Mouse (Mus musculus) kidney, embryonic 15.5 days (tissue): ENCODE data around the gene Fam107a. TPM values are rescaled to one million over a fixed set of nuclear protein-coding genes. Genes with fewer than 3 reads are reported as not detected.
"Not testable (repeated sequence)": the region's sequence is repeated elsewhere in the genome, so short reads cannot be mapped to it uniquely, and the experiment has no call there.

Experiments used
- ATAC-seq: fragments of 200-750 bp; cut with Nextera tagmentation; replicated peaks from 2 replicates; pipeline ENCODE4 v1.8.0; 2017; ENCODE audit warnings: moderate TSS enrichment; ENCODE audit not compliant: low FRiP score
- H3K27ac ChIP-seq: fragments of 300-500 bp; sonication (generic); 2 replicates; pipeline ENCODE4 v1.5.1; 2015; ENCODE audit warnings: mild to moderate bottlenecking, inconsistent platforms
- H3K27me3 ChIP-seq: fragments of 300-500 bp; sonication (generic); 2 replicates; pipeline ENCODE4 v1.6.1; 2015; ENCODE audit warnings: inconsistent platforms
- H3K36me3 ChIP-seq: fragments of 300-500 bp; sonication (generic); 2 replicates; pipeline ENCODE4 v1.6.1; 2015; ENCODE audit warnings: inconsistent platforms
- H3K4me1 ChIP-seq: fragments of 300-500 bp; sonication (generic); 2 replicates; pipeline ENCODE4 v1.6.1; 2015; ENCODE audit warnings: inconsistent platforms
- H3K4me2 ChIP-seq: fragments of 300-500 bp; sonication (generic); 2 replicates; pipeline ENCODE4 v1.6.1; 2015; ENCODE audit warnings: moderate library complexity, mild to moderate bottlenecking, inconsistent platforms
- H3K4me3 ChIP-seq: fragments of 300-500 bp; sonication (generic); replicated peaks from 2 replicates; pipeline ENCODE4 v1.5.1; 2015; ENCODE audit warnings: mild to moderate bottlenecking, inconsistent platforms
- H3K9ac ChIP-seq: fragments of 300-500 bp; sonication (generic); 2 replicates; pipeline ENCODE4 v1.6.1; 2015; ENCODE audit warnings: mild to moderate bottlenecking, inconsistent platforms
- H3K9me3 ChIP-seq: fragments of 300-500 bp; sonication (generic); replicated peaks from 2 replicates; pipeline ENCODE4 v1.6.1; 2016; ENCODE audit warnings: inconsistent platforms
- WGBS: fragments of 180-500 bp; shearing (Covaris S2); methylation state at CpG from one replicate; pipeline ENCODE4 v1.1.7; 2015; ENCODE audit warnings: mixed read lengths; 5-methylcytosine and 5-hydroxymethylcytosine counted together
- polyA plus RNA-seq: library from polyadenylated mRNA; unstranded; fragments of >200 nt; fragmentation: Nextera tagmentation; extraction: Ambion mirVana; gene quantifications from 2 replicates; pipeline ENCODE4 v1.2.1, GENCODE M21; 2015

Fam107a gene
- polyA plus RNA-seq, 1 experiment from 2014 or later: 5.7 TPM

GRCm38 (mm10) chr14:8313877-8314276 is 3.9 kb downstream of the Fam107a start:
- Histone ChIP-seq H3K4me2 (no peak overlapping the region), H3K27me3 (peaks cover 28% of the 10 kb centered on the region), H3K36me3 (no peaks in the 10 kb centered on the region), H3K4me3 (no peak overlapping the region), H3K27ac (no peak overlapping the region), H3K9ac (no peak overlapping the region), H3K9me3 (no peaks in the 10 kb centered on the region), H3K4me1 (peaks cover 37% of the 10 kb centered on the region)
- WGBS: 31% methylated on average over 7 of the region's 7 CpGs
- no peak for ATAC-seq

- Histone ChIP-seq H3K4me2 (peak overlapping the region; percentile 30), H3K27me3 (no peaks in the 10 kb centered on the region), H3K36me3 (no peaks in the 10 kb centered on the region), H3K4me3 (no peak overlapping the region), H3K27ac (no peak overlapping the region), H3K4me1 (peaks cover 32% of the 10 kb centered on the region), H3K9me3 (no peaks in the 10 kb centered on the region), H3K9ac (no peak overlapping the region)
- 22% methylated on average over 9 of the region's 9 CpGs for WGBS
- no peak; the same call in 1 of the 2 replicates for ATAC-seq
These were observed 8.1 kb downstream of the Fam107a start for GRCm38 (mm10) chr14:8309621-8310141.

- 74% methylated on average over 3 of the region's 3 CpGs for WGBS
- Histone ChIP-seq H3K9ac (no peak overlapping the region), H3K27ac (no peak overlapping the region), H3K4me3 (no peak overlapping the region), H3K4me2 (no peak overlapping the region), H3K4me1 (peaks cover 26% of the 10 kb centered on the region), H3K27me3 (no peaks in the 10 kb centered on the region), H3K9me3 (no peaks in the 10 kb centered on the region), H3K36me3 (no peaks in the 10 kb centered on the region)
- ATAC-seq: no peak
These were observed 9.2 kb downstream of the Fam107a start for GRCm38 (mm10) chr14:8308650-8309049.

- no peak overlapping the region for H3K27ac ChIP-seq
- no peaks in the 10 kb centered on the region for H3K9me3 ChIP-seq
- H3K4me1 ChIP-seq: peaks cover 29% of the 10 kb centered on the region
- H3K4me2 ChIP-seq: no peak overlapping the region
- ATAC-seq: no peak
- H3K27me3 ChIP-seq: no peaks in the 10 kb centered on the region
- no peak overlapping the region for H3K9ac ChIP-seq
- H3K36me3 ChIP-seq: no peaks in the 10 kb centered on the region
- WGBS: 61% methylated on average over 6 of the region's 6 CpGs
- no peak overlapping the region for H3K4me3 ChIP-seq
These were observed 10.9 kb downstream of the Fam107a start for GRCm38 (mm10) chr14:8306884-8307283.

GRCm38 (mm10) chr14:8305014-8305413 is 12.8 kb downstream of the Fam107a start:
- H3K36me3 ChIP-seq: no peaks in the 10 kb centered on the region
- ATAC-seq: 0 out of 2 replicates have a peak, but pooled peaks have one; percentile 18
- no peak overlapping the region for H3K4me3 ChIP-seq
- H3K4me2 ChIP-seq: no peak overlapping the region
- WGBS: 44% methylated on average over 3 of the region's 3 CpGs
- no peak overlapping the region for H3K9ac ChIP-seq
- peaks cover 26% of the 10 kb centered on the region for H3K4me1 ChIP-seq
- no peak overlapping the region for H3K27ac ChIP-seq
- no peaks in the 10 kb centered on the region for H3K9me3 ChIP-seq
- H3K27me3 ChIP-seq: no peaks in the 10 kb centered on the region

GRCm38 (mm10) chr14:8304082-8304481 is 13.7 kb downstream of the Fam107a start:
- H3K36me3 ChIP-seq: no peaks in the 10 kb centered on the region
- no peaks in the 10 kb centered on the region for H3K27me3 ChIP-seq
- H3K4me1 ChIP-seq: peaks cover 17% of the 10 kb centered on the region; the same call in 1 of the 2 replicates
- no peak overlapping the region for H3K9ac ChIP-seq
- no peak overlapping the region for H3K4me2 ChIP-seq
- no peak overlapping the region for H3K4me3 ChIP-seq
- ATAC-seq: no peak
- H3K9me3 ChIP-seq: no peaks in the 10 kb centered on the region
- H3K27ac ChIP-seq: no peak overlapping the region

GRCm38 (mm10) chr14:8302687-8303086 is 15.1 kb downstream of the Fam107a start:
- 0 out of 2 replicates have a peak, but pooled peaks have one; percentile 12 for ATAC-seq
- H3K9ac ChIP-seq: no peak overlapping the region
- peaks cover 17% of the 10 kb centered on the region; the same call in 1 of the 2 replicates for H3K4me1 ChIP-seq
- WGBS: 15% methylated on average over 10 of the region's 10 CpGs
- no peak overlapping the region for H3K27ac ChIP-seq
- H3K4me2 ChIP-seq: peak overlapping the region; percentile 27; the same call in 1 of the 2 replicates
- no peak overlapping the region for H3K4me3 ChIP-seq
- no peaks in the 10 kb centered on the region for H3K9me3 ChIP-seq
- H3K36me3 ChIP-seq: no peaks in the 10 kb centered on the region
- no peaks in the 10 kb centered on the region for H3K27me3 ChIP-seq

- Histone ChIP-seq H3K4me2 (no peak overlapping the region), H3K36me3 (no peaks in the 10 kb centered on the region), H3K4me1 (peaks cover 8% of the 10 kb centered on the region; the same call in 1 of the 2 replicates), H3K9me3 (no peaks in the 10 kb centered on the region), H3K4me3 (no peak overlapping the region), H3K27me3 (no peaks in the 10 kb centered on the region), H3K27ac (no peak overlapping the region), H3K9ac (no peak overlapping the region)
- 25% methylated on average over 8 of the region's 8 CpGs for WGBS
- ATAC-seq: peak; percentile 46; the same call in 1 of the 2 replicates
These were observed 17.5 kb downstream of the Fam107a start for GRCm38 (mm10) chr14:8300281-8300680.

GRCm38 (mm10) chr14:8297889-8298293 is 19.9 kb downstream of the Fam107a start:
- H3K36me3 ChIP-seq: no peaks in the 10 kb centered on the region
- no peak overlapping the region for H3K9ac ChIP-seq
- ATAC-seq: no peak
- no peaks in the 10 kb centered on the region for H3K27me3 ChIP-seq
- H3K4me3 ChIP-seq: no peak overlapping the region
- no peaks in the 10 kb centered on the region for H3K9me3 ChIP-seq
- H3K4me1 ChIP-seq: 0 out of 2 replicates have a peak, but pooled peaks cover under 1% of the 10 kb centered on the region
- no peak overlapping the region for H3K4me2 ChIP-seq
- WGBS: 72% methylated on average over 5 of the region's 5 CpGs
- no peak overlapping the region for H3K27ac ChIP-seq

GRCm38 (mm10) chr14:8294257-8294656 is 23.6 kb downstream of the Fam107a start:
- no peaks in the 10 kb centered on the region for H3K36me3 ChIP-seq
- no peak overlapping the region for H3K27ac ChIP-seq
- no peak overlapping the region for H3K4me3 ChIP-seq
- H3K4me1 ChIP-seq: no peaks in the 10 kb centered on the region
- H3K27me3 ChIP-seq: no peaks in the 10 kb centered on the region
- no peak overlapping the region for H3K4me2 ChIP-seq
- 91% methylated on average over 1 of the region's 1 CpGs for WGBS
- H3K9me3 ChIP-seq: peaks cover 9% of the 10 kb centered on the region
- no peak for ATAC-seq
- H3K9ac ChIP-seq: no peak overlapping the region

- peak; percentile 90 for ATAC-seq
- not testable (repeated sequence) for H3K4me2 ChIP-seq, H3K9me3 ChIP-seq, H3K9ac ChIP-seq, H3K4me1 ChIP-seq, H3K36me3 ChIP-seq, H3K27ac ChIP-seq, H3K4me3 ChIP-seq, H3K27me3 ChIP-seq
- WGBS: 84% methylated on average over 5 of the region's 5 CpGs
These were observed 31.2 kb downstream of the Fam107a start for GRCm38 (mm10) chr14:8286595-8286994.

- H3K36me3 ChIP-seq: no peaks in the 10 kb centered on the region
- H3K4me2 ChIP-seq: no peak overlapping the region
- no peaks in the 10 kb centered on the region for H3K4me1 ChIP-seq
- no peak overlapping the region for H3K4me3 ChIP-seq
- no peak for ATAC-seq
- H3K9me3 ChIP-seq: no peaks in the 10 kb centered on the region; the same call in 1 of the 2 replicates
- H3K27me3 ChIP-seq: no peaks in the 10 kb centered on the region
- no peak overlapping the region for H3K27ac ChIP-seq
- no peak overlapping the region for H3K9ac ChIP-seq
These were observed 34.0 kb downstream of the Fam107a start for GRCm38 (mm10) chr14:8283784-8284183.

GRCm38 (mm10) chr14:8271281-8271680 is 46.5 kb downstream of the Fam107a start:
- not testable (repeated sequence) for H3K4me1 ChIP-seq, H3K9me3 ChIP-seq, H3K4me3 ChIP-seq, H3K27ac ChIP-seq, H3K27me3 ChIP-seq, H3K9ac ChIP-seq, H3K4me2 ChIP-seq, H3K36me3 ChIP-seq, ATAC-seq
- 87% methylated on average over 8 of the region's 8 CpGs for WGBS
